Mouse (Mus musculus) neural tube, embryonic 11.5 days (tissue): ENCODE data around the gene Psmd13. TPM values are rescaled to one million over a fixed set of nuclear protein-coding genes. Genes with fewer than 3 reads are reported as not detected.

Experiments
- ATAC-seq: fragments of 200-750 bp; cut with Nextera tagmentation; 2 replicates; pipeline ENCODE4 v1.8.0; 2017; ENCODE audit warnings: moderate number of reproducible peaks, mild to moderate bottlenecking, moderate TSS enrichment, moderate library complexity; ENCODE audit not compliant: insufficient read depth, low FRiP score, low TSS enrichment
- DNase-seq: peaks from one replicate; pipeline ENCODE4 v3.0.0-alpha.2; 2015; ENCODE audit warnings: low spot score
- H3K27ac ChIP-seq: fragments of 300-500 bp; sonication (generic); 2 replicates; pipeline ENCODE4 v1.5.1; 2014; ENCODE audit warnings: low read depth, mild to moderate bottlenecking, low read length
- H3K27me3 ChIP-seq: fragments of 300-500 bp; sonication (generic); 2 replicates; pipeline ENCODE4 v1.6.1; 2014; ENCODE audit warnings: mild to moderate bottlenecking, low read length, mixed read lengths; ENCODE audit not compliant: control insufficient read depth, insufficient read depth
- H3K36me3 ChIP-seq: fragments of 300-500 bp; sonication (generic); 2 replicates; pipeline ENCODE4 v1.6.1; 2014; ENCODE audit warnings: mild to moderate bottlenecking, low read length, moderate library complexity, mixed read lengths; ENCODE audit not compliant: control insufficient read depth, insufficient read depth
- H3K4me1 ChIP-seq: fragments of 300-500 bp; sonication (generic); 2 replicates; pipeline ENCODE4 v1.6.1; 2014; ENCODE audit warnings: low read length, mixed read lengths; ENCODE audit not compliant: control insufficient read depth, insufficient read depth
- H3K4me2 ChIP-seq: fragments of 300-500 bp; sonication (generic); 2 replicates; pipeline ENCODE4 v1.6.1; 2014; ENCODE audit warnings: low read depth, mild to moderate bottlenecking, moderate library complexity
- H3K4me3 ChIP-seq: fragments of 300-500 bp; sonication (generic); 2 replicates; pipeline ENCODE4 v1.5.1; 2014; ENCODE audit warnings: low read depth, low read length
- H3K9ac ChIP-seq: fragments of 300-500 bp; sonication (generic); 2 replicates; pipeline ENCODE4 v1.6.1; 2014; ENCODE audit warnings: mild to moderate bottlenecking, low read length
- H3K9me3 ChIP-seq: fragments of 300-500 bp; sonication (generic); 2 replicates; pipeline ENCODE4 v1.6.1; 2016; ENCODE audit warnings: low read length; ENCODE audit not compliant: control insufficient read depth
- WGBS: fragments of 180-500 bp; shearing (Covaris S2); extraction: QIAGEN DNeasy Blood & Tissue Kit; methylation state at CpG from one replicate; pipeline ENCODE4 v1.1.7; 2014; 5-methylcytosine and 5-hydroxymethylcytosine counted together
- polyA plus RNA-seq: library from polyadenylated mRNA; unstranded; fragments of >200 nt; fragmentation: Nextera tagmentation; extraction: Ambion mirVana; gene quantifications from 2 replicates; pipeline ENCODE4 v1.2.1, GENCODE M21; 2014

The Psmd13 gene
- polyA plus RNA-seq, 1 experiment from 2014 or later: 158 TPM

DNA sequence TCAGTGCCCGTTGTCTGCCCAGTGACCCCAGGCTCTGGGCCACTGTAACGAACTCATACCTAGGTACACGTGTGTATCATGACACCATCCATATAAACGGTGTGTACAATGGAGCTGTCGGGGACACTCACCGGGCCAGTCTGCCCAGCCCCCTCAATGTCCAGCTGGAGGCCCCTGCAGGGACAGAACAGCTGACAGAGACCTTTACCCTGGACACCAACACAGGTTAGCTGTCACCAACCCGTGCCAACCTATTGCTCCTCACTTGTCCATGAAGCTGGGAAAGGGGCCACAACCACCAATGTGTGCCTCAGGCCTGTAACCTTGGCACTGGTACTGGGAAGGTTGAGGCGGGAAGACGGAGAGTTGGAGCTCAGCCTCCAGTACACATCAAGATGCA, 60.6 kb downstream of the Psmd13 start:
- Histone ChIP-seq H3K4me3 (peak overlapping the region; percentile 42), H3K4me1 (peaks cover 10% of the 10 kb centered on the region), H3K36me3 (no peaks in the 10 kb centered on the region; the same call in 1 of the 2 replicates), H3K27ac (no peak overlapping the region), H3K4me2 (peak overlapping the region; percentile 57), H3K9me3 (no peaks in the 10 kb centered on the region), H3K9ac (peak overlapping the region; percentile 59), H3K27me3 (no peaks in the 10 kb centered on the region)
- WGBS: 67% methylated on average over 9 of the region's 9 CpGs
- ATAC-seq (no peak), DNase-seq (no peak)

- no peak overlapping the region for H3K4me2 ChIP-seq
- H3K27me3 ChIP-seq: no peaks in the 10 kb centered on the region
- H3K4me3 ChIP-seq: no peak overlapping the region
- H3K36me3 ChIP-seq: peaks cover 1% of the 10 kb centered on the region; the same call in 1 of the 2 replicates
- no peak overlapping the region for H3K27ac ChIP-seq
- no peaks in the 10 kb centered on the region for H3K9me3 ChIP-seq
- WGBS: 93% methylated on average over 10 of the region's 10 CpGs
- H3K9ac ChIP-seq: no peak overlapping the region
- peaks cover 10% of the 10 kb centered on the region for H3K4me1 ChIP-seq
- ATAC-seq (no peak), DNase-seq (no peak)
Measured at GRCm38 (mm10) chr7:140942811-140943210, 61.0 kb downstream of the Psmd13 start.

- WGBS: 94% methylated on average over 4 of the region's 4 CpGs
- Histone ChIP-seq H3K27ac (no peak overlapping the region), H3K4me1 (peaks cover 10% of the 10 kb centered on the region), H3K4me2 (no peak overlapping the region), H3K9ac (no peak overlapping the region), H3K27me3 (no peaks in the 10 kb centered on the region), H3K4me3 (no peak overlapping the region), H3K9me3 (no peaks in the 10 kb centered on the region), H3K36me3 (peaks cover 2% of the 10 kb centered on the region; the same call in 1 of the 2 replicates)
- DNase-seq (no peak), ATAC-seq (no peak)
Measured at GRCm38 (mm10) chr7:140943356-140943755, 61.6 kb downstream of the Psmd13 start.

DNA sequence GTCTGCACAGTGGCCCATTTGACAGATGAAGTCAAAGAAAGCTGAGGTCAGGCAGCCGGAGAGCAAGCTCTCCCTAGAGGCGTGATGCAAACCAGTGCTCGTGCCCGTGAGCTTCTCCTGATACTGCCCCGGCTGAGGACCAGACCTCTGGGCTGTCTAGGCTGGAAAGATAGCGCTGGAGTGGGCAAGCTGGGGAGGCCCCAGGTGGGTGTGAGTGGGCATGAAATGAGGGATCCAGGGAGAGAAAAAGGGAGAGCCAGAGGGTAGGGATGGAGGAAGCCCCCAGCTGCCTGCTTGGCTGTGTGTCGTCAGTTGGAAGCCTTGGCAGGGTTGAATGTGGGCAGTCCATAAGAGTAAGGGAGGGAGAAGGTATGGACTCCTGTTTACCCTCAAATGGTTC, 62.5 kb downstream of the Psmd13 start:
- Histone ChIP-seq H3K36me3 (peaks cover 2% of the 10 kb centered on the region; the same call in 1 of the 2 replicates), H3K4me2 (no peak overlapping the region), H3K27me3 (no peaks in the 10 kb centered on the region), H3K27ac (no peak overlapping the region), H3K4me1 (peaks cover 10% of the 10 kb centered on the region), H3K9ac (no peak overlapping the region), H3K4me3 (no peak overlapping the region), H3K9me3 (no peaks in the 10 kb centered on the region)
- 89% methylated on average over 7 of the region's 7 CpGs for WGBS
- DNase-seq (no peak), ATAC-seq (no peak)

GRCm38 (mm10) chr7:140945247-140945646, 63.5 kb downstream of the Psmd13 start:
- H3K4me3 ChIP-seq: no peak overlapping the region
- peaks cover 2% of the 10 kb centered on the region; the same call in 1 of the 2 replicates for H3K36me3 ChIP-seq
- H3K27ac ChIP-seq: no peak overlapping the region
- DNase-seq (no peak), ATAC-seq (no peak)
- 90% methylated on average over 5 of the region's 5 CpGs for WGBS
- H3K27me3 ChIP-seq: no peaks in the 10 kb centered on the region
- no peak overlapping the region for H3K4me2 ChIP-seq
- H3K9me3 ChIP-seq: no peaks in the 10 kb centered on the region
- H3K4me1 ChIP-seq: peaks cover 8% of the 10 kb centered on the region
- H3K9ac ChIP-seq: no peak overlapping the region

DNA sequence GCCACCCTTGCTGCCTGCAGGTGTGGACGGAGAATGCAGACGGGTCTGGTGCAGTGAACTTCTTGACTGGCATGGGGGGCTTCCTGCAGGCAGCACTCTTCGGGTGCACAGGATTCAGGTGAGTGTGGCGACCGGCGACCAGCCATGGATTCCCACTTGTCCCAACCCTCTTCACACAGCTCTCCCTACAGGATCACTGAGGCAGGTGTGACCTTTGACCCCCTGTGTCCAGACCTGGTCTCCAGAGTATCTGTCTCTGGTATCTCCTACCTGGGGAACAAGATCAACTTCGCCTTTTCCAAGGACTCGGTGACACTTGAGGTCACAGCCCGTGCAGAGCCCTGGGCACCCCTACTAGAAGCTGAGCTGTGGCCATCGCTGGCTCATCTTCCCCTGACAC, 64.5 kb downstream of the Psmd13 start:
- DNase-seq: no peak
- Histone ChIP-seq H3K4me2 (no peak overlapping the region), H3K4me3 (no peak overlapping the region), H3K36me3 (peaks cover 2% of the 10 kb centered on the region; the same call in 1 of the 2 replicates), H3K27me3 (no peaks in the 10 kb centered on the region), H3K9me3 (no peaks in the 10 kb centered on the region), H3K27ac (no peak overlapping the region), H3K9ac (no peak overlapping the region), H3K4me1 (peaks cover 10% of the 10 kb centered on the region)
- ATAC-seq: no peak
- 91% methylated on average over 10 of the region's 10 CpGs for WGBS

- Histone ChIP-seq H3K27ac (no peak overlapping the region), H3K9ac (no peak overlapping the region), H3K4me2 (no peak overlapping the region), H3K9me3 (no peaks in the 10 kb centered on the region), H3K27me3 (no peaks in the 10 kb centered on the region), H3K4me3 (no peak overlapping the region), H3K36me3 (peaks cover 2% of the 10 kb centered on the region; the same call in 1 of the 2 replicates), H3K4me1 (peaks cover 9% of the 10 kb centered on the region)
- ATAC-seq (no peak), DNase-seq (no peak)
- WGBS: 64% methylated on average over 7 of the region's 7 CpGs
Measured at GRCm38 (mm10) chr7:140946980-140947379, 65.2 kb downstream of the Psmd13 start.

GRCm38 (mm10) chr7:140948161-140948560, 66.4 kb downstream of the Psmd13 start:
- Histone ChIP-seq H3K4me1 (0 out of 2 replicates have a peak, but pooled peaks cover 7% of the 10 kb centered on the region), H3K27ac (no peak overlapping the region), H3K9me3 (no peaks in the 10 kb centered on the region), H3K36me3 (peaks cover 2% of the 10 kb centered on the region; the same call in 1 of the 2 replicates), H3K9ac (no peak overlapping the region), H3K4me2 (no peak overlapping the region), H3K4me3 (no peak overlapping the region), H3K27me3 (no peaks in the 10 kb centered on the region)
- WGBS: 91% methylated on average over 8 of the region's 8 CpGs
- no peak for DNase-seq
- no peak for ATAC-seq
